Mouse (Mus musculus) midbrain, postnatal 0 days (tissue): ENCODE data around the gene Wbp1. TPM values are rescaled to one million over a fixed set of nuclear protein-coding genes. Genes with fewer than 3 reads are reported as not detected.

ENCODE experiments used
- ATAC-seq: fragments of 200-750 bp; cut with Nextera tagmentation; 2 replicates; pipeline ENCODE4 v1.8.0; 2017; ENCODE audit warnings: moderate number of reproducible peaks, mild to moderate bottlenecking, moderate TSS enrichment, moderate library complexity; ENCODE audit not compliant: low FRiP score
- DNase-seq: peaks from one replicate; pipeline ENCODE4 v3.0.0-alpha.2; 2015; ENCODE audit warnings: low spot score
- H3K27ac ChIP-seq: fragments of 300-500 bp; sonication (generic); 2 replicates; pipeline ENCODE4 v1.5.1; 2014; ENCODE audit warnings: low read depth, mild to moderate bottlenecking, low read length, mixed read lengths
- H3K27me3 ChIP-seq: fragments of 300-500 bp; sonication (generic); 2 replicates; pipeline ENCODE4 v1.6.1; 2014; ENCODE audit warnings: low read length, control low read depth, mixed read lengths; ENCODE audit not compliant: insufficient read depth
- H3K36me3 ChIP-seq: fragments of 300-500 bp; sonication (generic); 2 replicates; pipeline ENCODE4 v1.6.1; 2014; ENCODE audit warnings: low read length, control low read depth, mixed read lengths; ENCODE audit not compliant: insufficient read depth
- H3K4me1 ChIP-seq: fragments of 300-500 bp; sonication (generic); 2 replicates; pipeline ENCODE4 v1.6.1; 2014; ENCODE audit warnings: mild to moderate bottlenecking, control low read depth, antibody characterized with exemption, low read length, mixed read lengths; ENCODE audit not compliant: insufficient read depth
- H3K4me2 ChIP-seq: fragments of 300-500 bp; sonication (generic); 2 replicates; pipeline ENCODE4 v1.6.1; 2014; ENCODE audit warnings: low read depth, mild to moderate bottlenecking, low read length, mixed read lengths; ENCODE audit not compliant: poor library complexity, severe bottlenecking
- H3K4me3 ChIP-seq: fragments of 300-500 bp; sonication (generic); 2 replicates; pipeline ENCODE4 v1.5.1; 2014; ENCODE audit warnings: low read depth, mild to moderate bottlenecking, low read length, moderate library complexity
- H3K9ac ChIP-seq: fragments of 300-500 bp; sonication (generic); replicated peaks from 2 replicates; pipeline ENCODE4 v1.6.1; 2014; ENCODE audit warnings: mild to moderate bottlenecking, low read length, moderate library complexity, mixed read lengths; ENCODE audit not compliant: poor library complexity, severe bottlenecking
- H3K9me3 ChIP-seq: fragments of 300-500 bp; sonication (generic); 2 replicates; pipeline ENCODE4 v1.6.1; 2016; ENCODE audit warnings: low read length, control low read depth
- CTCF ChIP-seq: IDR thresholded peaks from 2 replicates; pipeline ENCODE4 v1.5.1; 2016; ENCODE audit warnings: antibody characterized with exemption, mild to moderate bottlenecking
- WGBS: fragments of 180-500 bp; shearing (Covaris S2); extraction: QIAGEN DNeasy Blood & Tissue Kit; methylation state at CpG from one replicate; pipeline ENCODE4 v1.1.7; 2014; 5-methylcytosine and 5-hydroxymethylcytosine counted together
- polyA plus RNA-seq: library from polyadenylated mRNA; unstranded; fragments of >200 nt; fragmentation: Nextera tagmentation; extraction: Ambion mirVana; gene quantifications from 2 replicates; pipeline ENCODE4 v1.2.1, GENCODE M21; 2015
- total RNA-seq: library from RNA; depleted of rRNA; stranded (reverse); fragments of >200 nt; gene quantifications from 2 replicates; pipeline ENCODE4 v1.2.3, GENCODE M21; 2014

The Wbp1 gene
- total and polyA plus RNA-seq, 2 experiments from 2014 or later = 85.3 to 199 TPM

DNA sequence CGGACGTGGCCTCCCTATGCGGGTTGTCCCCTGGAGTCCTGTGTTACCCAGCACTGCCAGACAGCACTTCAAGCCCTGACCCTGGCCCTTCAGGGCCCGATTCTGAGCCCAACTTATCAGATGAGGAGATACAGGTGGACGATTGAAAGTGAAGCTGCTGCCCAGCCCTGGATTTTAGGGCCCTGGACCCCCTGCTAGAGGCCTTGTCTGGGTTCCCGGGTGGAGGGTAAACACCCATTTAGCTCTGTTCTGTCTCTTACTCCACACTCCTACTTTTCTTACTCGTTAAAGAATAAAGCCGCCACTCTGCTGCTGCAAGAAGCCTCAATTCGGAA is 33.5 kb downstream of the Wbp1 start:
- H3K4me2 ChIP-seq = no peak overlapping the region; the same call in 1 of the 2 replicates
- H3K9me3 ChIP-seq = no peaks in the 10 kb centered on the region
- 3% methylated on average over 9 of the region's 9 CpGs for WGBS
- DNase-seq (no peak), ATAC-seq (no peak)
- no peaks in the 10 kb centered on the region for H3K4me1 ChIP-seq
- H3K27ac ChIP-seq = no peak overlapping the region
- no peaks in the 10 kb centered on the region for H3K36me3 ChIP-seq
- no peak for TF ChIP-seq CTCF
- H3K27me3 ChIP-seq = peaks cover 78% of the 10 kb centered on the region
- no peak overlapping the region for H3K9ac ChIP-seq
- H3K4me3 ChIP-seq = peak overlapping the region; percentile 12; the same call in 1 of the 2 replicates

DNA sequence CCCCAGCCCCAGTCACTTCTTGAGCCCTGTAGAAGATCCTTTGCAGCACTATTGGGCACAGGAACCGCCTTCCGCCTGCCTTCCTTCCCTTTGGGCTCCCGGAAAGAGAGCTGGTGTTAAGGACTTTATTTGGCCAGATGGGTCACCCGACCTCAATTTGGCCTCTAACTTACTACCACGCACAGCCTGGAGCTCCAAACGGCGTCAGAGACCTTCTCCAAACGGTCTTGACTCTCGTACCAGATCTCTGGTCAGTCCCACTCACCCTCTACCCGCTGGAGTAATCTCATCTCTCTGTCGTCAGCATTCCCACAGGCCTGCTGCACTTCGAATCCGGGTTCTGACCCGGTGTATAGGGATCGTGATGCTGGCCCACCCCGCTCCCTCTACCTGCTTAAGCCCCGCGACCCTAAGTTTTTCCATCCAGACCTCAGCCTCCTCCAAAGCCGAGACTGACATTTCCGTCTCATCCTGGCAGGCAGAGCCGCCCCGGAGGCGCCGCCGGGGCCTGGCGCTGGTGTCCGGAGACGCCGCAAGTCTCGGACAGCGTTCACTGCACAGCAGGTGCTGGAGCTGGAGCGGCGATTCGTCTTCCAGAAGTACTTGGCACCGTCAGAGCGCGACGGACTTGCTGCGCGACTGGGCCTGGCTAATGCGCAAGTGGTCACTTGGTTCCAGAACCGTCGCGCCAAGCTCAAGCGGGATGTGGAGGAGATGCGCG is 34.0 kb downstream of the Wbp1 start:
- no peak overlapping the region for H3K9ac ChIP-seq
- H3K36me3 ChIP-seq = 0 out of 2 replicates have a peak, but pooled peaks cover 2% of the 10 kb centered on the region
- no peaks in the 10 kb centered on the region for H3K9me3 ChIP-seq
- H3K4me2 ChIP-seq = peak overlapping the region; percentile 36; the same call in 1 of the 2 replicates
- ATAC-seq = no peak
- no peak overlapping the region for H3K27ac ChIP-seq
- no peaks in the 10 kb centered on the region for H3K4me1 ChIP-seq
- peaks cover 76% of the 10 kb centered on the region for H3K27me3 ChIP-seq
- TF ChIP-seq CTCF = no peak
- DNase-seq = peak; percentile 2
- peak overlapping the region; percentile 12 for H3K4me3 ChIP-seq
- 1% methylated on average over 47 of the region's 47 CpGs for WGBS

DNA sequence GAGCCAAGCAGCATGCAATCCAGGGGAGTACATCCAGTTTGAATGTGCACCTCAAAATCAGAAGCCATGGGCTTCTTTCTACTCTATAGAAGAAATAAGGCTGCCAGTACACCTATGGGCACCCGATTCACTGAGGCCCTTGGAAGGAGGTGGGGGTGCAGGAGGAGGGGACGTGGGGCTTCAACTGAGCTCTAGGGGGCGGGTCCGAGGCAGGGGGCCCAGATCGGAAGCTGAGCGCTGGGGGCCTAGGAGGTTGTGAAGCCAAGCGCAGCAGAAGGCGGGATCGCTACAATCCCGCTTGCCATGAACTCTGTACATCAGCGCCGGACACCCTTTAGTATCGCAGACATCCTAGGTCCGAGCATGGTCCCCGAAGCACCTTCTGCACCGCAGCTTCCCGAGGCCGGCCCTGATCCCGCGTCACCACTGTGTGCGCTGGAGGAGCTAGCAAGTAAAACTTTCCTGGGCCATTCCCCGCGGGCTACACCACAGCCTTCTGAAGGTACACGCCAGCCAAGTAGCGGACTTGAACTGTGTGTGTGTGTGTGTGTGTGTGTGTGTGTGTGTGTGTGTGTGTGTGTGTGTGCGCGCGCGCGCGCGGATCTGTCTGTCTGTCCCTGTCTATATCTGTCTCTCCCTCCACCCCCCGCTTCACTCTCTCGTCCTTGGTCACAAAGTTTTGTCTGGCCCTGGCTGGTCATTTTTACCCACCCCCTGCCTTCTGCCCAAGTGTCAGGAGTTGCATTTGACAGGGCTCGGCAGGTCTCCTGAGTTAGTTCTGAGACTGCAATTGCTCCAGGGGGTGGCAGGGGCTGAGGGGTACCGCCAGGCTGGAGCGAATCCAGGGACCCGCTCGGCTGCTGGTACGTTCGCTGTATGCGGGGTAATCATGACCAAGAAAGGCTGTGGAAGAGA is 35.0 kb downstream of the Wbp1 start, which contains the start of gene Lbx2:
Gene Lbx2 (plus strand): TSS at position 247 of the 915 bp plus-strand sequence.
- no peak within 1 kb of the TSS for H3K9ac ChIP-seq
- H3K27me3 ChIP-seq = peaks cover 77% of the 10 kb centered on the region
- no peak for DNase-seq
- 2% methylated on average over 42 of the region's 42 CpGs for WGBS
- no peaks in the 10 kb centered on the region for H3K4me1 ChIP-seq
- H3K4me3 ChIP-seq = no peak within 1 kb of the TSS
- H3K9me3 ChIP-seq = no peaks in the 10 kb centered on the region
- no peak for ATAC-seq
- no peak within 1 kb of the TSS for H3K27ac ChIP-seq
- TF ChIP-seq CTCF = no peak
- H3K36me3 ChIP-seq = 0 out of 2 replicates have a peak, but pooled peaks cover 2% of the 10 kb centered on the region
- H3K4me2 ChIP-seq = 0 out of 2 replicates have a peak within 1 kb of the TSS, but pooled peaks have one; percentile 6

DNA sequence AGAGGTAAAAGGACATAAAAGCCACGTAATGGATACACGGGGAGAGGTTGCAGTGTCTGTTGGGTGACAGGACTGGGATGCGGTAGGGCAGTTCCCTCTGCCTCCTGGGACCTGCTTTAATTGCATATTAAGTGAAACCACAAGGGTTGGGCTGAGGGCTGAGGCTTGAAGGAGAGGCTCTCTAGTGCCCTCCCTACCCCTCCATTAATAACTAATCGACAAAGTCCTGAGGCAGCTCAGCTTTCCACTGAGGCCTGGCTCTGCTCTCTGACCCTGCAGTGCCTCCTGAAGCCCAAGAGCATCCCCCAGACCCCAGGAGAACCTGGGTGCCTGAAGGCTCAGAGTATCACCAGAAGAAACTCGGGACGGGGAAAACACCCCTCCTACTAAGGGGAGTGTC is 36.9 kb downstream of the Wbp1 start:
- Histone ChIP-seq H3K4me3 (no peak overlapping the region), H3K4me1 (0 out of 2 replicates have a peak, but pooled peaks cover 1% of the 10 kb centered on the region), H3K4me2 (no peak overlapping the region), H3K27ac (no peak overlapping the region), H3K9ac (no peak overlapping the region), H3K27me3 (peaks cover 65% of the 10 kb centered on the region), H3K36me3 (0 out of 2 replicates have a peak, but pooled peaks cover 2% of the 10 kb centered on the region), H3K9me3 (no peaks in the 10 kb centered on the region)
- WGBS = 6% methylated on average over 6 of the region's 6 CpGs
- TF ChIP-seq CTCF = no peak
- no peak for ATAC-seq
- DNase-seq = no peak

DNA sequence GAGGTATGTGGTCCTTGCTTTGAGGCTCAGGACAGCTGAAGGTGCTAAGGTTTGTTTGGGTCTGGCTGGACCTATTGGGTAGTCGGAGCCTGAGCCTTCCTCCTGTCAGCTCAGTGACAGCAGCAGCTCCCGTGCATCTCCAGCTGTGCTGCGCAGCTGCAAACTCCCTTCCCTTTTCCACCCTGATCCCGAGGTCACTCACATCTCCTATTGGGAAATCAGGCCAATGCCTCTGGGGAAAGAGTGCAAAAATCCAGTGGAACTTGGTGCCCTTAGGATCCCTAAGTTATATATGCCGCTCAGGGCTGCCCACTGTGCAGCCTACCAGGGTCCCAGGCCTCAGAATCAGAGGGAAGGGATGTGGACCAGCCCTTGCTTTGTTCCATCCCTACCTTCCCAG is 37.9 kb downstream of the Wbp1 start:
- peaks cover 7% of the 10 kb centered on the region; the same call in 1 of the 2 replicates for H3K4me1 ChIP-seq
- no peak overlapping the region for H3K4me2 ChIP-seq
- no peaks in the 10 kb centered on the region for H3K9me3 ChIP-seq
- H3K9ac ChIP-seq = no peak overlapping the region
- H3K4me3 ChIP-seq = no peak overlapping the region
- WGBS = 16% methylated on average over 5 of the region's 5 CpGs
- TF ChIP-seq CTCF = no peak
- H3K27ac ChIP-seq = no peak overlapping the region
- no peak for DNase-seq
- ATAC-seq = no peak
- peaks cover 57% of the 10 kb centered on the region for H3K27me3 ChIP-seq
- 0 out of 2 replicates have a peak, but pooled peaks cover 2% of the 10 kb centered on the region for H3K36me3 ChIP-seq
